ENCODE assay signal across 9 mouse cellular contexts in genomic region chr6:85513531-85513910, GRCm38 (mm10). TPM values are rescaled to one million over a fixed set of nuclear protein-coding genes. Genes with fewer than 3 reads are reported as not detected.
DNase-seq lines count a peak whose midpoint lies in the region; ATAC-seq and TF ChIP-seq lines count a peak whose summit lies in the region.
"Had no signal": no experiment of that assay in that cellular context is flagged by ENCODE, and none has a peak within 500 bp of the region (broad histone marks: within the 10 kb centered on the region; RNA-seq: fewer than 3 reads in every experiment).

TSS of gene Egr4 (minus strand) at chr6:85513589.

- DNase-seq in heart, adult 9 months (ENCODE audit: low spot score in 2 of 2): no peak
- peak; percentile 73 for DNase-seq in brain, embryonic 14.5 days (ENCODE audit: low read depth)
- DNase-seq in forebrain, embryonic 11.5 days (ENCODE audit: low spot score): peak; percentile 76
- peak; percentile 71 for DNase-seq in intestine, embryonic 14.5 days (ENCODE audit: low spot score)
- DNase-seq in neural tube, embryonic 11.5 days (ENCODE audit: low spot score): peak; percentile 73
- DNase-seq in thymus, postnatal 25 days: peak; percentile 33

- under 1% methylated on average over 38 of the region's 38 CpGs for WGBS in heart, embryonic 14.5 days
- under 1% methylated on average over 35 of the region's 38 CpGs for WGBS in forebrain, embryonic 11.5 days
- under 1% methylated on average over 38 of the region's 38 CpGs for WGBS in intestine, embryonic 14.5 days
- 2% methylated on average over 37 of the region's 38 CpGs for WGBS in limb, embryonic 15.5 days
- WGBS in neural tube, embryonic 11.5 days: under 1% methylated on average over 38 of the region's 38 CpGs

- peaks cover 0 to 17% of the 10 kb centered on the region in 2 experiments; a peak in 3 of 4 replicates for H3K4me1 ChIP-seq in heart, embryonic 14.5 days (ENCODE audit: control insufficient read depth in 2 of 2, insufficient read depth in 2 of 2, low read length in 2 of 2)
- peaks cover 20% of the 10 kb centered on the region for H3K4me1 ChIP-seq in forebrain, embryonic 11.5 days (replicated peaks; ENCODE audit: control insufficient read depth, insufficient read depth, low read length)
- peaks cover 17% of the 10 kb centered on the region for H3K4me1 ChIP-seq in intestine, embryonic 14.5 days (replicated peaks; ENCODE audit: control insufficient read depth, insufficient read depth, low read length)
- peaks cover 29% of the 10 kb centered on the region for H3K4me1 ChIP-seq in limb, embryonic 15.5 days
- H3K4me1 ChIP-seq in neural tube, embryonic 11.5 days (ENCODE audit: control insufficient read depth, insufficient read depth, low read length): 0 out of 2 replicates have a peak, but pooled peaks cover 11% of the 10 kb centered on the region

- no peak for TF ChIP-seq CTCF in brain, embryonic 14.5 days (IDR thresholded peaks at IDR 0.05; ENCODE audit: borderline replicate concordance, extremely low read depth, insufficient read depth, insufficient read length)

- peak; percentile 60 for ATAC-seq in heart, embryonic 14.5 days (ENCODE audit: insufficient number of reproducible peaks, insufficient read depth, low FRiP score, low read depth)
- ATAC-seq in forebrain, embryonic 11.5 days (replicated peaks; ENCODE audit: low FRiP score): peak; percentile 67
- ATAC-seq in intestine, embryonic 14.5 days (replicated peaks; ENCODE audit: low FRiP score, low TSS enrichment, low read depth): peak; percentile 76
- no peak for ATAC-seq in limb, embryonic 15.5 days (ENCODE audit: insufficient number of reproducible peaks, low FRiP score, low TSS enrichment, low read depth)
- ATAC-seq in neural tube, embryonic 11.5 days (ENCODE audit: insufficient read depth, low FRiP score, low TSS enrichment): peak; percentile 58; the same call in 1 of the 2 replicates

- peak within 1 kb of the TSS; percentile 46 to 49 for H3K4me3 ChIP-seq in heart, embryonic 14.5 days (ENCODE audit: control insufficient read depth in 1 of 2, insufficient read depth in 1 of 2, low read depth in 1 of 2, low read length in 2 of 2)
- H3K4me3 ChIP-seq in forebrain, embryonic 11.5 days (ENCODE audit: low read depth, low read length): peak within 1 kb of the TSS; percentile 35
- H3K4me3 ChIP-seq in intestine, embryonic 14.5 days (ENCODE audit: low read depth, low read length): peak within 1 kb of the TSS; percentile 46
- peak within 1 kb of the TSS; percentile 43 for H3K4me3 ChIP-seq in limb, embryonic 15.5 days
- H3K4me3 ChIP-seq in neural tube, embryonic 11.5 days (ENCODE audit: low read depth, low read length): peak within 1 kb of the TSS; percentile 39

- no peaks in the 10 kb centered on the region for H3K36me3 ChIP-seq in heart, embryonic 14.5 days (ENCODE audit: control insufficient read depth, insufficient read depth, low read length)
- no peaks in the 10 kb centered on the region for H3K36me3 ChIP-seq in forebrain, embryonic 11.5 days (ENCODE audit: control insufficient read depth, insufficient read depth, low read length)
- no peaks in the 10 kb centered on the region for H3K36me3 ChIP-seq in intestine, embryonic 14.5 days (ENCODE audit: control insufficient read depth, insufficient read depth, low read length)
- no peaks in the 10 kb centered on the region for H3K36me3 ChIP-seq in limb, embryonic 15.5 days
- H3K36me3 ChIP-seq in neural tube, embryonic 11.5 days (ENCODE audit: control insufficient read depth, insufficient read depth, low read length): no peaks in the 10 kb centered on the region
- H3K36me3 ChIP-seq: G1E had no signal

- no peaks in the 10 kb centered on the region; the same call in 1 of the 2 replicates for H3K9me3 ChIP-seq in heart, embryonic 14.5 days (ENCODE audit: control insufficient read depth, low read length)
- no peaks in the 10 kb centered on the region for H3K9me3 ChIP-seq in forebrain, embryonic 11.5 days (ENCODE audit: control insufficient read depth, low read length)
- H3K9me3 ChIP-seq in intestine, embryonic 14.5 days (ENCODE audit: control insufficient read depth, low read length): no peaks in the 10 kb centered on the region
- H3K9me3 ChIP-seq in limb, embryonic 15.5 days: no peaks in the 10 kb centered on the region
- H3K9me3 ChIP-seq in neural tube, embryonic 11.5 days (ENCODE audit: control insufficient read depth, low read length): no peaks in the 10 kb centered on the region

- no peak within 1 kb of the TSS for H3K9ac ChIP-seq in heart, embryonic 14.5 days (ENCODE audit: low read length)
- no peak within 1 kb of the TSS for H3K9ac ChIP-seq in forebrain, embryonic 11.5 days (ENCODE audit: low read length)
- H3K9ac ChIP-seq in intestine, embryonic 14.5 days (ENCODE audit: low read length): no peak within 1 kb of the TSS; the same call in 1 of the 2 replicates
- no peak within 1 kb of the TSS for H3K9ac ChIP-seq in limb, embryonic 15.5 days
- H3K9ac ChIP-seq in neural tube, embryonic 11.5 days (ENCODE audit: low read length): no peak within 1 kb of the TSS

- H3K4me2 ChIP-seq in heart, embryonic 14.5 days (ENCODE audit: low read length): peak within 1 kb of the TSS; percentile 87
- H3K4me2 ChIP-seq in forebrain, embryonic 11.5 days (ENCODE audit: low read depth, low read length, severe bottlenecking): peak within 1 kb of the TSS; percentile 68
- H3K4me2 ChIP-seq in intestine, embryonic 14.5 days (ENCODE audit: low read length): peak within 1 kb of the TSS; percentile 79
- H3K4me2 ChIP-seq in limb, embryonic 15.5 days: peak within 1 kb of the TSS; percentile 86
- H3K4me2 ChIP-seq in neural tube, embryonic 11.5 days (ENCODE audit: low read depth): peak within 1 kb of the TSS; percentile 73

- peaks cover 84% of the 10 kb centered on the region for H3K27me3 ChIP-seq in heart, embryonic 14.5 days (ENCODE audit: control insufficient read depth, insufficient read depth, low read length)
- peaks cover 51% of the 10 kb centered on the region for H3K27me3 ChIP-seq in forebrain, embryonic 11.5 days (ENCODE audit: control insufficient read depth, insufficient read depth, low read length)
- H3K27me3 ChIP-seq in intestine, embryonic 14.5 days (replicated peaks; ENCODE audit: control insufficient read depth, insufficient read depth, low read length): peaks cover 84% of the 10 kb centered on the region
- H3K27me3 ChIP-seq in limb, embryonic 15.5 days: peaks cover 94% of the 10 kb centered on the region
- peaks cover 56% of the 10 kb centered on the region for H3K27me3 ChIP-seq in neural tube, embryonic 11.5 days (ENCODE audit: control insufficient read depth, insufficient read depth, low read length)

- TF ChIP-seq POLR2A in brain, embryonic 14.5 days (IDR thresholded peaks at IDR 0.05; ENCODE audit: borderline replicate concordance, extremely low read depth, insufficient read depth, insufficient read length, poor library complexity, severe bottlenecking): no peak

- no peak within 1 kb of the TSS for H3K27ac ChIP-seq in heart, embryonic 14.5 days (replicated peaks in 1 of 2; ENCODE audit: control insufficient read depth in 1 of 2, insufficient read depth in 1 of 2, low read depth in 2 of 2, low read length in 2 of 2)
- no peak within 1 kb of the TSS for H3K27ac ChIP-seq in forebrain, embryonic 11.5 days (ENCODE audit: low read depth, low read length)
- no peak within 1 kb of the TSS for H3K27ac ChIP-seq in intestine, embryonic 14.5 days (ENCODE audit: low read depth)
- H3K27ac ChIP-seq in limb, embryonic 15.5 days: no peak within 1 kb of the TSS
- no peak within 1 kb of the TSS for H3K27ac ChIP-seq in neural tube, embryonic 11.5 days (ENCODE audit: low read depth, low read length)

RNA-seq across cellular contexts. Expression of gene Egr4, which starts in this region (rescaled TPM):
- not detected in 2 replicates for polyA plus RNA-seq in heart, embryonic 14.5 days (2014; fragmentation: Nextera tagmentation; extraction: Ambion mirVana)
- polyA plus RNA-seq in brain, embryonic 14.5 days (2012; rRNA removed): 0.05 and 0.10 TPM in 2 replicates
- not detected in 2 replicates for polyA plus RNA-seq in forebrain, embryonic 11.5 days (2014; fragmentation: Nextera tagmentation; extraction: Ambion mirVana)
- polyA plus RNA-seq in intestine, embryonic 14.5 days (2014; fragmentation: Nextera tagmentation; extraction: Ambion mirVana): not detected in 2 replicates
- polyA plus RNA-seq in limb, embryonic 15.5 days (2015; fragmentation: Nextera tagmentation; extraction: Ambion mirVana): not detected in 2 replicates
- not detected in 2 replicates for polyA plus RNA-seq in neural tube, embryonic 11.5 days (2014; fragmentation: Nextera tagmentation; extraction: Ambion mirVana)
- polyA plus RNA-seq: G1E had no signal

Comparison
In these comparisons a context has a peak if more than half of its experiments do, and no peak if none do; other contexts are left out.
1. Peak in ATAC-seq, H3K4me3 ChIP-seq and H3K4me2 ChIP-seq in heart, embryonic 14.5 days; RNA of the gene not detected or under 1 TPM.
2. Peak in DNase-seq in brain, embryonic 14.5 days; RNA of the gene not detected or under 1 TPM.
3. Peak in DNase-seq, ATAC-seq, H3K4me3 ChIP-seq and H3K4me2 ChIP-seq in forebrain, embryonic 11.5 days; RNA of the gene not detected or under 1 TPM.
4. Peak in DNase-seq, ATAC-seq, H3K4me3 ChIP-seq and H3K4me2 ChIP-seq in intestine, embryonic 14.5 days; RNA of the gene not detected or under 1 TPM.
5. Peak in DNase-seq, ATAC-seq, H3K4me3 ChIP-seq and H3K4me2 ChIP-seq in neural tube, embryonic 11.5 days; RNA of the gene not detected or under 1 TPM.